Mouse (Mus musculus): ENCODE results near the gene Lef1. TPM values are rescaled to one million over a fixed set of nuclear protein-coding genes. Genes with fewer than 3 reads are reported as not detected.
A peak's percentile ranks its signal among the peaks of the same experiment; 100 is the strongest.

Lef1 gene
- polyA plus RNA-seq (2016; fragmentation: Nextera tagmentation; extraction: Ambion mirVana): 18.7 and 21.2 TPM in 2 replicates

DNA sequence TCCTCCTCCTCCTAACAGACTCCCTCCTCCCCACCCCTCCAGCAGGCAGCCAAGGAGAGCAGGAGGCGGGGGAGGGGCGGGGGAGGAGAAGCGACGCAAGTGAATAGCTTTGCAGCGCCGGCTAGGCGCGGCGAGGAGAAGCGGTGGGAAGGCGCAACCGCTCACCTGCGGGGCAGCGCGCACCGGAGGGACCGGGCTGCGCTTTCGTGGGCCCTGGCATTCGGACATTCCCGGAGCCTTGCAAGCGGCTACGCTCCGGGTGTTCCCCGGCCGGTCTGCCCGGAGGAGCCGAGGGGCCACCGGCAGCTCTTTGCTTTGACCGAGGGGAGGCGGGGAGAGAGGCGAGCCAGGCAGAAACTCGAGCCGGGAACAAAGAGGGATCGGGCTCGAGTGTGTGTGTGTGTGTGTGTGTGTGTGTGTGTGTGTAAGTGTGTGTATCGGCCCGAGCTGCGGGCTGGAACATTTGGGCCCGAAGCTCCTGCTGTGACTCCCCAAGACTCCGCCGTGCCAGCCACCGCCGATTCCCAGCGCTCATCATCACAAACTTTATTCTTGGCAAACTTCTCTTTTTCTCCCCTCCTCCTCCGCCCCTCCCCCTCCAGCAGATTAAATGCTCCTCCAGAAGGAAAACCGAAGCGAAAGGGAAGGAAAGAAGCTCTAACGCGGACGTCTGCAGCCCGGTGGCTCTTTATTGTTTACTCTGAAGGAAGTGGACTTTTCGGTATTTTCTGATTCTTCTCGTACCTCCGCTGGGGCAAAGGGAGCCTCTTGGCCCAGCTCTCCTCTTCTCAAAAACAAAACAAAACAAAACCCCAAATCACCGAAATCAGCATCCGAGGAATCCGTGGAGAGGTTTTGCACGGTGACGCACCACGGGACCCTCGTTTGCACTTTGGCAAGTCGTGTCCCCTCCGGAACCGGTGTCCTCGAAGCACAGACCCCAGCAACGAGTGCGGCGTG lies at the start of gene Lef1:
Lef1 (plus strand) TSS at position 281 of the 960 bp plus-strand sequence.
- peak; percentile 17 for ATAC-seq (ENCODE audit: insufficient number of reproducible peaks, low FRiP score)
- Histone ChIP-seq H3K27me3 (replicated peaks) (peaks cover 19% of the 10 kb centered on the region), H3K9ac (peak within 1 kb of the TSS; percentile 77), H3K36me3 (no peaks in the 10 kb centered on the region; the same call in 1 of the 2 replicates), H3K9me3 (replicated peaks) (no peaks in the 10 kb centered on the region), H3K4me1 (replicated peaks) (peaks cover 29% of the 10 kb centered on the region), H3K4me3 (peak within 1 kb of the TSS; percentile 64), H3K27ac (ENCODE audit: poor library complexity, severe bottlenecking) (peak within 1 kb of the TSS; percentile 55; the same call in 1 of the 2 replicates), H3K4me2 (peak within 1 kb of the TSS; percentile 97)
- under 1% methylated on average over 68 of the region's 69 CpGs for WGBS

DNA sequence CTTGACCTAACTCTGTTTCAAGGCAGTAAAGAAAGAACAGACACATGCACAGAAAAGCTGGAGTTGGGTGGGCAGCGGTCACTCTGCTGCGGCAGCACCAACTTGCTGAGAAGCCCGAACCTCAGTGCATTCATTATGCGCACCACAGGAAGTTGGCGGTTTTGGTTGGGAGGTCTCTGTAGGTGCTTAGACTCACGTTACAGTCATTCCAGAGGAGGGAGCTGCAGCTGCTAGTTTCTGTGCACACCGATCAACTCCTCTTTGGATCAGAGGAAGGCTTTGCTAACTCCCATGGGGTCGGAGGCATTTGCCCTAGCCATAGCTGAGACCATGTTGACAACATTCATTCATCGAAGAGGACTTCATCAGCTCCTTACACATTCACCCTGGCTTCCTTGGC lies 45.3 kb upstream of the Lef1 start:
- Histone ChIP-seq H3K4me1 (replicated peaks) (no peaks in the 10 kb centered on the region), H3K36me3 (no peaks in the 10 kb centered on the region), H3K27me3 (replicated peaks) (0 out of 2 replicates have a peak, but pooled peaks cover 5% of the 10 kb centered on the region), H3K9me3 (replicated peaks) (no peaks in the 10 kb centered on the region), H3K4me2 (no peak overlapping the region), H3K27ac (ENCODE audit: poor library complexity, severe bottlenecking) (no peak overlapping the region), H3K4me3 (no peak overlapping the region), H3K9ac (no peak overlapping the region)
- ATAC-seq (ENCODE audit: insufficient number of reproducible peaks, low FRiP score): no peak
- 70% methylated on average over 9 of the region's 9 CpGs for WGBS

DNA sequence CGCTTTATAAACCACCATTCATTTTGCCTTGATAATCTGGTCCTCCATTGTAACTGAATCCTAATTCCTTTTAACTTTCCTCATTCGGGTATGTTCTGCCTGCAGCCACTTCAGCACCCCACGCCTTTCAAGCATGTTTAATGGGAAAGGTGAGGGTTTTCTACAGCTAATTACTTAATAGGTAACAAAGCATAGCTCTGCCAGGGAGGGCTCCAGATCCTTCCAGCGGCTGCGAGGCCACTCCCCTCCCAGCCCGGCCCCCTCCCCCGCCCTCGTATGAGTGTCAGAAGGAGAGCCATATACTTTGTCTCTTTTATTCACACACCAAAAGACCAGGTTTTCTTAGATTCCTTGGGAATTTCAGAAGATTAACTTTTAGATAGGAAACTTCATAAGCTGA lies 44.1 kb upstream of the Lef1 start:
- no peak overlapping the region for H3K4me2 ChIP-seq
- ATAC-seq (ENCODE audit: insufficient number of reproducible peaks, low FRiP score): no peak
- WGBS: 37% methylated on average over 8 of the region's 8 CpGs

DNA sequence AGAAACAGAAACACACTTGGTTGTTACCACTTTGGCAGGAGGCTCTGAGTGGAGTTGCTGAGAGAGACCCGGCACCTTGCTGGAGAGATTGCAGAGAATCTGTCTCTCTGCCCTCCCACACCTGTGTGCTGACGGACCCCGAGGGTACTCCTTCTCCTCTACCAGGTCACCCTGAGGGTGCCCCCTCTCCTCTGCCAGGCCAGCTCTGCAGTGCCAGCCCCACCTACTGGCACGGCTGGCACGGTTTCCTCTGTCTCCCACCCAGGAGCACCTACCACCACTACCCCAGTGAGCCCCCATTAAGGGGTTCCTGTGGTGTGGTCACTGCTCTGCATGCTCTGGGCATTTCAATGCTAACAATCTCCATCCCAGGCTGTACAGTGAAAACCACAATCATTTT lies 42.3 kb upstream of the Lef1 start:
- no peaks in the 10 kb centered on the region for H3K4me1 ChIP-seq (replicated peaks)
- WGBS: 80% methylated on average over 5 of the region's 5 CpGs
- no peak for ATAC-seq (ENCODE audit: insufficient number of reproducible peaks, low FRiP score)

More for the DNA sequence above, 44.1 kb upstream of the Lef1 start:
- H3K4me3 ChIP-seq: no peak overlapping the region
- no peak overlapping the region for H3K27ac ChIP-seq (ENCODE audit: poor library complexity, severe bottlenecking)
- H3K9me3 ChIP-seq (replicated peaks): no peaks in the 10 kb centered on the region
- no peaks in the 10 kb centered on the region for H3K4me1 ChIP-seq (replicated peaks)
- H3K9ac ChIP-seq: no peak overlapping the region
- 0 out of 2 replicates have a peak, but pooled peaks cover 5% of the 10 kb centered on the region for H3K27me3 ChIP-seq (replicated peaks)
- no peaks in the 10 kb centered on the region for H3K36me3 ChIP-seq

DNA sequence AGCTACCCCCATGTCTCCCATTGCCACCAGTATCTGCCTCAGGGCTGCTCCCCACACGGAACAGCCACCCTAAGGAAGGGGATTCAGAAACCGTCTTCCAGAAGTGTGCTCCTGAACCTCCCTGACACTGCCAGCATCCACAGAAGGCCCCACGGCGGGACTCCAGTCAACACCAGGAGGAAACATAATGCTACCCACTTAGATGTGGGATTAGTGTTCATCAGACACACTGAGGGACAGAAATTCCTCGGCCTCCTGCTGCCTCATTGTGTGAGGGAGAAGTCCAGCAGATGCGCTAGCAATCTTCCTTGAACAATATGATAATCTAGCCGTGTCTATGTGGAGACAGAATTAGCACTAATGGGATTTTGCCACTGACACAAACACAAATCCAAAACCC lies 40.1 kb upstream of the Lef1 start:
- H3K4me3 ChIP-seq: no peak overlapping the region
- H3K27ac ChIP-seq (ENCODE audit: poor library complexity, severe bottlenecking): no peak overlapping the region
- no peaks in the 10 kb centered on the region for H3K4me1 ChIP-seq (replicated peaks)
- H3K36me3 ChIP-seq: no peaks in the 10 kb centered on the region
- no peak overlapping the region for H3K4me2 ChIP-seq
- WGBS: 61% methylated on average over 7 of the region's 7 CpGs
- no peaks in the 10 kb centered on the region for H3K9me3 ChIP-seq (replicated peaks)
- H3K27me3 ChIP-seq (replicated peaks): no peaks in the 10 kb centered on the region
- ATAC-seq (ENCODE audit: insufficient number of reproducible peaks, low FRiP score): no peak
- no peak overlapping the region for H3K9ac ChIP-seq

More for the DNA sequence above, 42.3 kb upstream of the Lef1 start:
- no peak overlapping the region for H3K27ac ChIP-seq (ENCODE audit: poor library complexity, severe bottlenecking)
- H3K4me2 ChIP-seq: no peak overlapping the region
- H3K9me3 ChIP-seq (replicated peaks): no peaks in the 10 kb centered on the region
- 0 out of 2 replicates have a peak, but pooled peaks cover 5% of the 10 kb centered on the region for H3K27me3 ChIP-seq (replicated peaks)
- H3K4me3 ChIP-seq: no peak overlapping the region
- no peak overlapping the region for H3K9ac ChIP-seq
- H3K36me3 ChIP-seq: no peaks in the 10 kb centered on the region

DNA sequence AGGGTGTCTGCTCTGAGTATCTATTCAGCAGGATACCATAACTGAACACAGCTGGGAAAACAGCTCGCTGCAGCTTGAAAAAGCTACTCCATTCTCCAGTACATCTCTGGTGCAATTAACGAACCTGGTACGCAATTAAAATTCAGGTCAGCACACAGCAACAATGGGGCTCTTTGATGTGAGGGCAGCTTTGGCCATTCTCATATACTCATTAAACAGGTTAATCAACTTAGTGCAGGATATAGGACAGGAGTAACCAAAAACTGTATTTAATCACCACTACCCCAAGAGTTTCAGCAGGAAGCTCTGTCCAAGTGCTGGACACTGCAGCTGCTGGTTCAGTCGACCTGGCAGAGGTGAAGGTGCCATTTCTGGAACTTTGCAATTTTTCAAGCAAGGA lies 37.6 kb upstream of the Lef1 start:
- 79% methylated on average over 4 of the region's 4 CpGs for WGBS

DNA sequence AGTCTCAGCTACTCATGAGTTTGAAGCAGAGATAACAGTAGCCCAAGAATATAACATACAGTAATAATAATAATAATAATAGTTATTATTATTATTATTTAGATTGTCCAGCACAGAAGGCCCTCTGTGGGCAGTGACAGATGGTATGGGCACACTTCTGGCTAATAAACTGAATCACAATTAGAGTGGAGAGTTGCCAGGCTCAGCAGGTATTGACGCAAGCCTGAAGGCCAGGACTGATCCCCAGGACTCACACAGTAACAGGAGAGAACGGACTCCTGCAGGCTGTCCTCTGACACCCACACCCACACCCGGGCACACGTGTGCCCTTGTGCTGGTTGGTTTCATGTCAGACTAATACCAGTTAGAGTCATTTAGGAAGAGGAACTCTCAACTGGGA lies 36.3 kb upstream of the Lef1 start:
- no peaks in the 10 kb centered on the region for H3K9me3 ChIP-seq (replicated peaks)
- H3K4me1 ChIP-seq (replicated peaks): no peaks in the 10 kb centered on the region

More for the DNA sequence above, 37.6 kb upstream of the Lef1 start:
- H3K9ac ChIP-seq: no peak overlapping the region
- H3K9me3 ChIP-seq (replicated peaks): no peaks in the 10 kb centered on the region
- H3K36me3 ChIP-seq: no peaks in the 10 kb centered on the region
- H3K4me1 ChIP-seq (replicated peaks): no peaks in the 10 kb centered on the region
- H3K27ac ChIP-seq (ENCODE audit: poor library complexity, severe bottlenecking): no peak overlapping the region
- H3K27me3 ChIP-seq (replicated peaks): no peaks in the 10 kb centered on the region
- ATAC-seq (ENCODE audit: insufficient number of reproducible peaks, low FRiP score): no peak
- H3K4me3 ChIP-seq: no peak overlapping the region
- no peak overlapping the region for H3K4me2 ChIP-seq

DNA sequence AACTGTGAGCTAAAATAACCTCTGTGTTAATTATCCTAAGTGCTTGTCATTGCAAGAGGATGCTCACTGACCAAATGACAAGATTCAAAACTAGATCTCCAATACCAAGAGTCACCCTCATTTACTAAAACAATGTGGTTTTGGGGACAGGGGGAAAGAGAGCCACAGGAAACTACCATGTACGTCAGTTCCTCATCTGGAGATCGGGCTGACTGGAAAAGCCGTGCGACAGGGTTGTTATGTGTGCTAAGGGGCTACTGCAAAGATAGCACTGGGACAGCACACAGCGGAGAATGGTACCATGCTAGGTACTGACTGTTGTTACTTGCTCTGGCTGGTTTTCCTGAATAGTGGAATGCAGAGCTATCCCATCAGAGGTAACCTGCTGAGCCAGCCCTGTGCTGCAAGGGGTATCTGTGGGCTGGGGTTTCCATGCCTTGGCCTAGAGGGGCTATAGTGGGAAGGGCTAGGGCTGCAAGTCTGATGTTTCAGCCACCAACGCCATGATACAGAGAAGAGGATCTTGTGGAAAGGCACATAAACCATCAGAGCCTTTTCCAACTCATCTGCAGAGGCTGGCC lies 32.1 kb upstream of the Lef1 start:
- WGBS: 76% methylated on average over 6 of the region's 6 CpGs

More for the DNA sequence above, 36.3 kb upstream of the Lef1 start:
- ATAC-seq (ENCODE audit: insufficient number of reproducible peaks, low FRiP score): no peak
- no peak overlapping the region for H3K4me2 ChIP-seq
- no peak overlapping the region for H3K27ac ChIP-seq (ENCODE audit: poor library complexity, severe bottlenecking)
- 81% methylated on average over 4 of the region's 4 CpGs for WGBS
- no peak overlapping the region for H3K9ac ChIP-seq
- no peaks in the 10 kb centered on the region for H3K36me3 ChIP-seq
- H3K4me3 ChIP-seq: no peak overlapping the region
- H3K27me3 ChIP-seq (replicated peaks): no peaks in the 10 kb centered on the region

DNA sequence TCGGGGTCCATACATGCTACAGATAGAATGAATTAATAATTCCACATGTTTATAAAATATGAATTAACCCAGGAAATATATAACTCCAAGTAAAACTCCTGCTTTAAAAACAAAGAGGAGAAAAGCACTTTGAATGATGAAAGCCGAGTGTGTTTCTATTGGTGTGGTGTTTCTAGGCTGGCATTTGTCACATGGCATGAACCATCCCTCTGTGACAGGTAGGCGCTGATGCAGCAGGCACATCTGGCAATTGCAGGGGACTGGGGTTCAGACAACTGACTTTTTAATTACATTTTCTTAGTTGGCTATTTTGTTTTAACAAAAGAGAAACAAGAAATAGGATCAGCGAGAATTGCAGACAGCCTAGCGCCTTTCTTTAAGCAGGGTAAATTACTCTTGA lies 31.6 kb upstream of the Lef1 start:
- Histone ChIP-seq H3K9me3 (replicated peaks) (no peaks in the 10 kb centered on the region), H3K27me3 (replicated peaks) (no peaks in the 10 kb centered on the region), H3K4me3 (no peak overlapping the region), H3K36me3 (no peaks in the 10 kb centered on the region), H3K4me1 (replicated peaks) (no peaks in the 10 kb centered on the region), H3K27ac (ENCODE audit: poor library complexity, severe bottlenecking) (no peak overlapping the region), H3K9ac (no peak overlapping the region), H3K4me2 (no peak overlapping the region)
- WGBS: 70% methylated on average over 5 of the region's 5 CpGs
- no peak for ATAC-seq (ENCODE audit: insufficient number of reproducible peaks, low FRiP score)

More for the DNA sequence above, 32.1 kb upstream of the Lef1 start:
- ATAC-seq (ENCODE audit: insufficient number of reproducible peaks, low FRiP score): no peak
- Histone ChIP-seq H3K27ac (ENCODE audit: poor library complexity, severe bottlenecking) (no peak overlapping the region), H3K4me3 (no peak overlapping the region), H3K9ac (no peak overlapping the region), H3K9me3 (replicated peaks) (no peaks in the 10 kb centered on the region), H3K4me1 (replicated peaks) (no peaks in the 10 kb centered on the region), H3K27me3 (replicated peaks) (no peaks in the 10 kb centered on the region), H3K4me2 (no peak overlapping the region), H3K36me3 (no peaks in the 10 kb centered on the region)

DNA sequence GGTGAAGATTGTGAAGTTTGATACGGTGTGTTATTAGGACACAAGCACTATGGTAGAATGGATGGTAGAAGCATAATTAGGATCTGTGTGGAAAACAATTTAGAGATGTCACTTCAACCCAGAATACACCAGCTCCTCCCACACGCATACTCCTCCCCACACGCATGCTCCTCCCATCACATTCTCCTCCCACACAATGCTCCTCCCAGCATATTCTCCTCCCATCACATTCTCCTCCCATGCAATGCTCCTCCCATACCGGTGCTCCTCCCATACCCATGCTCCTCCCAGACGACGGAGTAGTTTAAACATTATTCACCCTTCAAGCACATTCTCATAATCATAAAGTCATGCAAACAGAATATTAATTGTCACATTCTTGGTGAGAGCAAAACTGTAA lies 26.5 kb upstream of the Lef1 start:
- WGBS: 72% methylated on average over 6 of the region's 6 CpGs
- Histone ChIP-seq H3K4me3 (no peak overlapping the region), H3K4me2 (no peak overlapping the region), H3K27me3 (replicated peaks) (peaks cover 8% of the 10 kb centered on the region; the same call in 1 of the 2 replicates), H3K4me1 (replicated peaks) (peaks cover 5% of the 10 kb centered on the region; the same call in 1 of the 2 replicates), H3K27ac (ENCODE audit: poor library complexity, severe bottlenecking) (no peak overlapping the region), H3K9me3 (replicated peaks) (no peaks in the 10 kb centered on the region), H3K9ac (no peak overlapping the region), H3K36me3 (no peaks in the 10 kb centered on the region)
- no peak for ATAC-seq (ENCODE audit: insufficient number of reproducible peaks, low FRiP score)

Measured in heart, embryonic 12.5 days (tissue).